Mouse (Mus musculus) T-helper 17 cell (primary cell): ENCODE results near the gene Ets1.

Experiments
- in situ Hi-C, 2 experiments: fragments of 300-600 bp; cut with MboI, MseI; formaldehyde crosslinking; loops; 1 replicate in 1 of 2; 2 replicates in 1 of 2; pipeline ENCODE4 v1.15.1; 2025; ENCODE audit warnings: high pct_unique_total_duplicates in 2 of 2

Gene Ets1

GRCm38 (mm10) chr9:32747624-32748023, 111.6 kb downstream of the Ets1 start:
- in situ Hi-C loops: no loop called here

GRCm38 (mm10) chr9:32748552-32748951, 112.5 kb downstream of the Ets1 start:
- in situ Hi-C loops: no loop called here

GRCm38 (mm10) chr9:32749721-32750480, 113.9 kb downstream of the Ets1 start:
- in situ Hi-C loops: no loop called here

GRCm38 (mm10) chr9:32752602-32753001, 116.6 kb downstream of the Ets1 start:
- in situ Hi-C loops: no loop called here

- in situ Hi-C loops: no loop called here
These were observed 118.3 kb downstream of the Ets1 start for GRCm38 (mm10) chr9:32754311-32754710.

- in situ Hi-C loops: loop anchor here in 1 of 2 experiments (5.0 kb wide), 1 partner anchor 164 kb away; no protein-coding TSS in a partner anchor
These were observed 120.0 kb downstream of the Ets1 start for GRCm38 (mm10) chr9:32756002-32756401.

GRCm38 (mm10) chr9:32758280-32758905, 122.4 kb downstream of the Ets1 start:
- in situ Hi-C loops: loop anchor here in 1 of 2 experiments (5.0 kb wide), 1 partner anchor 166 kb away; no protein-coding TSS in a partner anchor

GRCm38 (mm10) chr9:32760649-32761157, 124.7 kb downstream of the Ets1 start:
- in situ Hi-C loops: loop anchor here (5.0 kb wide), 3 partner anchors 57 to 302 kb away; no protein-coding TSS in a partner anchor

GRCm38 (mm10) chr9:32761326-32761725, 125.3 kb downstream of the Ets1 start:
- in situ Hi-C loops: loop anchor here (5.0 kb wide), 3 partner anchors 56 to 301 kb away; no protein-coding TSS in a partner anchor

GRCm38 (mm10) chr9:32764374-32764773, 128.4 kb downstream of the Ets1 start:
- in situ Hi-C loops: loop anchor here (5.0 kb wide), 3 partner anchors 53 to 298 kb away; no protein-coding TSS in a partner anchor

- in situ Hi-C loops: no loop called here
These were observed 129.1 kb downstream of the Ets1 start for GRCm38 (mm10) chr9:32765123-32765522.

- in situ Hi-C loops: no loop called here
These were observed 142.8 kb downstream of the Ets1 start for GRCm38 (mm10) chr9:32778866-32779265.

GRCm38 (mm10) chr9:32782391-32783092, 146.5 kb downstream of the Ets1 start:
- in situ Hi-C loops: no loop called here

- in situ Hi-C loops: no loop called here
These were observed 151.1 kb downstream of the Ets1 start for GRCm38 (mm10) chr9:32787091-32787490.

- in situ Hi-C loops: no loop called here
These were observed 151.6 kb downstream of the Ets1 start for GRCm38 (mm10) chr9:32787615-32788014.

- in situ Hi-C loops: no loop called here
These were observed 153.3 kb downstream of the Ets1 start for GRCm38 (mm10) chr9:32789306-32789705.

- in situ Hi-C loops: no loop called here
These were observed 155.7 kb downstream of the Ets1 start for GRCm38 (mm10) chr9:32791699-32792098.

- in situ Hi-C loops: no loop called here
These were observed 162.2 kb downstream of the Ets1 start for GRCm38 (mm10) chr9:32798171-32798570.

GRCm38 (mm10) chr9:32806106-32806505, 170.1 kb downstream of the Ets1 start:
- in situ Hi-C loops: no loop called here
